Comparison of ENCODE assay signal across 24 mouse cellular contexts in genomic region chr10:108292651-108293050, GRCm38 (mm10).
"Had no signal": no experiment of that assay in that cellular context is flagged by ENCODE, and none has a peak within 500 bp of the region (broad histone marks: within the 10 kb centered on the region; RNA-seq: fewer than 3 reads in every experiment).

No protein-coding gene starts in this region.

- H3K4me3 ChIP-seq: heart, adult 2 months; heart, embryonic 13.5 days; heart, embryonic 15.5 days; hindbrain, embryonic 13.5 days; hindbrain, embryonic 15.5 days; intestine, embryonic 15.5 days; kidney, embryonic 15.5 days; layer of hippocampus, adult 2 months; left cerebral cortex, adult 2 months; limb, embryonic 10.5 days; limb, embryonic 12.5 days; liver, embryonic 13.5 days; liver, embryonic 15.5 days had no signal

- H3K4me1 ChIP-seq: heart, embryonic 15.5 days; hindbrain, embryonic 13.5 days; hindbrain, embryonic 15.5 days; intestine, embryonic 15.5 days; kidney, embryonic 15.5 days; limb, embryonic 12.5 days; liver, embryonic 13.5 days; liver, embryonic 15.5 days had no signal

- H3K9ac ChIP-seq: heart, embryonic 13.5 days; heart, embryonic 15.5 days; hindbrain, embryonic 13.5 days; hindbrain, embryonic 15.5 days; intestine, embryonic 15.5 days; kidney, embryonic 15.5 days; limb, embryonic 12.5 days; liver, embryonic 13.5 days; liver, embryonic 15.5 days had no signal

- H3K36me3 ChIP-seq: heart, embryonic 13.5 days; heart, embryonic 15.5 days; hindbrain, embryonic 13.5 days; hindbrain, embryonic 15.5 days; intestine, embryonic 15.5 days; kidney, embryonic 15.5 days; limb, embryonic 10.5 days; limb, embryonic 12.5 days; liver, embryonic 13.5 days; liver, embryonic 15.5 days had no signal

- H3K27me3 ChIP-seq: heart, embryonic 13.5 days; heart, embryonic 15.5 days; hindbrain, embryonic 13.5 days; hindbrain, embryonic 15.5 days; intestine, embryonic 15.5 days; kidney, embryonic 15.5 days; limb, embryonic 12.5 days; liver, embryonic 13.5 days; liver, embryonic 15.5 days had no signal

- H3K27ac ChIP-seq: heart, adult 2 months; heart, embryonic 13.5 days; heart, embryonic 15.5 days; hindbrain, embryonic 13.5 days; hindbrain, embryonic 15.5 days; hindbrain, postnatal 0 days; intestine, embryonic 15.5 days; kidney, embryonic 15.5 days; kidney, postnatal 0 days; layer of hippocampus, adult 2 months; left cerebral cortex, adult 2 months; limb, embryonic 10.5 days; limb, embryonic 12.5 days; liver, embryonic 13.5 days; liver, embryonic 15.5 days had no signal

- H3K9me3 ChIP-seq: heart, embryonic 13.5 days; heart, embryonic 15.5 days; hindbrain, embryonic 13.5 days; hindbrain, embryonic 15.5 days; intestine, embryonic 15.5 days; kidney, embryonic 15.5 days; limb, embryonic 10.5 days; limb, embryonic 12.5 days; liver, embryonic 13.5 days; liver, embryonic 15.5 days had no signal

- DNase-seq: gastrocnemius, postnatal 14 days; gastrocnemius, postnatal 36 days; heart, adult 2 months; heart, postnatal 14 days; heart, postnatal 36 days; kidney, adult 2 months; kidney, adult 9 months; kidney, postnatal 25 days; kidney, postnatal 4 days; liver; liver, embryonic 13.5 days had no signal
